In genomic region chr2:115120206-115120503, GRCm38 (mm10) we compare ENCODE assay signal across 28 mouse cellular contexts.
A peak's percentile ranks its signal among the peaks of the same experiment; 100 is the strongest.
DNase-seq lines count a peak whose midpoint lies in the region; ATAC-seq and TF ChIP-seq lines count a peak whose summit lies in the region.
"Had no signal": no experiment of that assay in that cellular context is flagged by ENCODE, and none has a peak within 500 bp of the region (broad histone marks: within the 10 kb centered on the region; RNA-seq: fewer than 3 reads in every experiment).

No protein-coding gene starts in this region.

- H3K4me1 ChIP-seq in hindbrain, embryonic 11.5 days (replicated peaks; ENCODE audit: control insufficient read depth, insufficient read depth, low read length) = no peaks in the 10 kb centered on the region; the same call in 1 of the 2 replicates
- no peaks in the 10 kb centered on the region for H3K4me1 ChIP-seq in hindbrain, postnatal 0 days (ENCODE audit: insufficient read depth, low read length)
- peaks cover 12% of the 10 kb centered on the region for H3K4me1 ChIP-seq in forebrain, embryonic 12.5 days
- no peaks in the 10 kb centered on the region for H3K4me1 ChIP-seq in forebrain, postnatal 0 days (ENCODE audit: insufficient read depth)
- H3K4me1 ChIP-seq in midbrain, embryonic 14.5 days (ENCODE audit: control insufficient read depth, insufficient read depth, low read length) = peaks cover 4% of the 10 kb centered on the region; the same call in 1 of the 2 replicates
- H3K4me1 ChIP-seq in limb, embryonic 10.5 days = no peaks in the 10 kb centered on the region
- H3K4me1 ChIP-seq: embryonic facial prominence, embryonic 13.5 days; kidney, embryonic 15.5 days; limb, embryonic 15.5 days; liver, embryonic 13.5 days; megakaryocyte, embryonic 14.5 days; neural tube, embryonic 15.5 days; stomach, embryonic 15.5 days had no signal

- peak; percentile 40; the same call in 1 of the 2 replicates for ATAC-seq in hindbrain, embryonic 11.5 days (ENCODE audit: low FRiP score)
- no peak for ATAC-seq in hindbrain, postnatal 0 days
- ATAC-seq in forebrain, embryonic 12.5 days (ENCODE audit: low FRiP score) = peak; percentile 87
- ATAC-seq in forebrain, postnatal 0 days = no peak
- peak; percentile 78 for ATAC-seq in midbrain, embryonic 14.5 days (ENCODE audit: low FRiP score, low TSS enrichment)
- ATAC-seq: Patski had no signal

- H3K36me3 ChIP-seq in hindbrain, embryonic 11.5 days (ENCODE audit: control insufficient read depth, insufficient read depth, low read length) = no peaks in the 10 kb centered on the region
- no peaks in the 10 kb centered on the region for H3K36me3 ChIP-seq in hindbrain, postnatal 0 days (ENCODE audit: insufficient read depth, low read length)
- no peaks in the 10 kb centered on the region for H3K36me3 ChIP-seq in forebrain, embryonic 12.5 days (replicated peaks)
- H3K36me3 ChIP-seq in forebrain, postnatal 0 days (ENCODE audit: insufficient read depth) = no peaks in the 10 kb centered on the region
- H3K36me3 ChIP-seq in midbrain, embryonic 14.5 days (ENCODE audit: control insufficient read depth, insufficient read depth, low read length) = no peaks in the 10 kb centered on the region
- no peaks in the 10 kb centered on the region for H3K36me3 ChIP-seq in limb, embryonic 10.5 days
- H3K36me3 ChIP-seq: embryonic facial prominence, embryonic 13.5 days; kidney, embryonic 15.5 days; limb, embryonic 15.5 days; liver, embryonic 13.5 days; neural tube, embryonic 15.5 days; stomach, embryonic 15.5 days had no signal

- no peak overlapping the region for H3K4me2 ChIP-seq in hindbrain, embryonic 11.5 days (replicated peaks; ENCODE audit: low read depth, low read length)
- no peak overlapping the region for H3K4me2 ChIP-seq in hindbrain, postnatal 0 days (ENCODE audit: low read depth, low read length)
- H3K4me2 ChIP-seq in forebrain, embryonic 12.5 days = no peak overlapping the region
- H3K4me2 ChIP-seq in forebrain, postnatal 0 days (ENCODE audit: low read depth) = no peak overlapping the region
- no peak overlapping the region for H3K4me2 ChIP-seq in midbrain, embryonic 14.5 days (ENCODE audit: low read length)
- H3K4me2 ChIP-seq: embryonic facial prominence, embryonic 13.5 days; heart, embryonic 11.5 days; kidney, embryonic 15.5 days; limb, embryonic 15.5 days; liver, embryonic 13.5 days; neural tube, embryonic 15.5 days; stomach, embryonic 15.5 days had no signal

- WGBS in hindbrain, embryonic 11.5 days = 39% methylated on average over 3 of the region's 3 CpGs
- WGBS in hindbrain, postnatal 0 days = 35% methylated on average over 3 of the region's 3 CpGs
- 25% methylated on average over 3 of the region's 3 CpGs for WGBS in forebrain, embryonic 12.5 days
- 14% methylated on average over 3 of the region's 3 CpGs for WGBS in forebrain, postnatal 0 days
- WGBS in midbrain, embryonic 14.5 days = 7% methylated on average over 3 of the region's 3 CpGs
- WGBS in limb, embryonic 10.5 days = 71% methylated on average over 3 of the region's 3 CpGs

- no peak for DNase-seq in hindbrain, embryonic 11.5 days (ENCODE audit: low spot score)
- DNase-seq in hindbrain, postnatal 0 days (ENCODE audit: low spot score) = no peak
- DNase-seq in forebrain, postnatal 0 days = peak; percentile 10
- peak; percentile 40 for DNase-seq in midbrain, embryonic 14.5 days
- no peak for DNase-seq in thymus, postnatal 36 days
- no peak for DNase-seq in urinary bladder, adult 2 months (ENCODE audit: low spot score)
- no peak for DNase-seq in limb, embryonic 10.5 days (ENCODE audit: low spot score)
- DNase-seq: cerebellum, adult 11-12 months; cerebellum, adult 9-11 months; embryo, embryonic 11 days; gastrocnemius, adult 2 months; gastrocnemius, postnatal 36 days; heart, adult 18-20 months; left cerebral cortex, postnatal 4 days; liver, embryonic 13.5 days; retina, postnatal 1 day; right cerebral cortex, postnatal 25 days had no signal

- H3K9ac ChIP-seq in hindbrain, embryonic 11.5 days (ENCODE audit: low read depth, low read length) = no peak overlapping the region
- H3K9ac ChIP-seq in hindbrain, postnatal 0 days (replicated peaks; ENCODE audit: low read length) = no peak overlapping the region
- no peak overlapping the region for H3K9ac ChIP-seq in forebrain, embryonic 12.5 days
- no peak overlapping the region for H3K9ac ChIP-seq in forebrain, postnatal 0 days
- H3K9ac ChIP-seq in midbrain, embryonic 14.5 days (replicated peaks; ENCODE audit: low read length) = no peak overlapping the region
- H3K9ac ChIP-seq: embryonic facial prominence, embryonic 13.5 days; kidney, embryonic 15.5 days; limb, embryonic 15.5 days; liver, embryonic 13.5 days; neural tube, embryonic 15.5 days; stomach, embryonic 15.5 days had no signal

- no peak overlapping the region for H3K27ac ChIP-seq in hindbrain, embryonic 11.5 days (ENCODE audit: low read depth, low read length)
- H3K27ac ChIP-seq in hindbrain, postnatal 0 days = no peak overlapping the region
- peak overlapping the region; percentile 77 for H3K27ac ChIP-seq in forebrain, embryonic 12.5 days
- no peak overlapping the region for H3K27ac ChIP-seq in forebrain, postnatal 0 days (ENCODE audit: low read depth, low read length)
- 0 out of 2 replicates have a peak overlapping the region, but pooled peaks have one; percentile 20 for H3K27ac ChIP-seq in midbrain, embryonic 14.5 days (replicated peaks; ENCODE audit: low read depth, low read length)
- H3K27ac ChIP-seq in limb, embryonic 10.5 days = no peak overlapping the region
- H3K27ac ChIP-seq: embryonic facial prominence, embryonic 13.5 days; gastrocnemius, adult 2 months; kidney, embryonic 15.5 days; layer of hippocampus, adult 2 months; left cerebral cortex, adult 2 months; limb, embryonic 15.5 days; liver, embryonic 13.5 days; neural tube, embryonic 15.5 days; stomach, embryonic 15.5 days had no signal

- H3K27me3 ChIP-seq in hindbrain, embryonic 11.5 days (ENCODE audit: control insufficient read depth, insufficient read depth, low read length) = no peaks in the 10 kb centered on the region
- no peaks in the 10 kb centered on the region for H3K27me3 ChIP-seq in hindbrain, postnatal 0 days (ENCODE audit: insufficient read depth, low read length)
- no peaks in the 10 kb centered on the region for H3K27me3 ChIP-seq in forebrain, embryonic 12.5 days
- no peaks in the 10 kb centered on the region for H3K27me3 ChIP-seq in forebrain, postnatal 0 days (ENCODE audit: insufficient read depth, low read length)
- no peaks in the 10 kb centered on the region for H3K27me3 ChIP-seq in midbrain, embryonic 14.5 days (ENCODE audit: control insufficient read depth, insufficient read depth, low read length)
- peaks cover 53% of the 10 kb centered on the region; the same call in 1 of the 2 replicates for H3K27me3 ChIP-seq in limb, embryonic 10.5 days (ENCODE audit: low read depth, poor library complexity, severe bottlenecking)
- H3K27me3 ChIP-seq: embryonic facial prominence, embryonic 13.5 days; kidney, embryonic 15.5 days; limb, embryonic 15.5 days; liver, embryonic 13.5 days; megakaryocyte, embryonic 14.5 days; neural tube, embryonic 15.5 days; Patski; stomach, embryonic 15.5 days had no signal

- H3K4me3 ChIP-seq in hindbrain, embryonic 11.5 days (ENCODE audit: low read depth, low read length) = no peak overlapping the region
- H3K4me3 ChIP-seq in hindbrain, postnatal 0 days (ENCODE audit: low read length) = no peak overlapping the region
- H3K4me3 ChIP-seq in forebrain, embryonic 12.5 days (replicated peaks) = no peak overlapping the region
- no peak overlapping the region for H3K4me3 ChIP-seq in forebrain, postnatal 0 days (ENCODE audit: low read depth, low read length)
- H3K4me3 ChIP-seq in midbrain, embryonic 14.5 days (replicated peaks; ENCODE audit: low read depth, low read length) = no peak overlapping the region
- no peak overlapping the region for H3K4me3 ChIP-seq in limb, embryonic 10.5 days
- H3K4me3 ChIP-seq: embryonic facial prominence, embryonic 13.5 days; gastrocnemius, adult 2 months; kidney, embryonic 15.5 days; layer of hippocampus, adult 2 months; left cerebral cortex, adult 2 months; limb, embryonic 15.5 days; liver, embryonic 13.5 days; megakaryocyte, embryonic 14.5 days; neural tube, embryonic 15.5 days; stomach, embryonic 15.5 days had no signal

- no peak for TF ChIP-seq CTCF in hindbrain, postnatal 0 days (IDR thresholded peaks at IDR 0.05; ENCODE audit: low read depth)
- no peak for TF ChIP-seq CTCF in forebrain, postnatal 0 days (IDR thresholded peaks at IDR 0.05; ENCODE audit: low read depth)

- no peaks in the 10 kb centered on the region for H3K9me3 ChIP-seq in hindbrain, embryonic 11.5 days (ENCODE audit: control insufficient read depth, low read length)
- no peaks in the 10 kb centered on the region for H3K9me3 ChIP-seq in hindbrain, postnatal 0 days (ENCODE audit: low read length)
- H3K9me3 ChIP-seq in forebrain, embryonic 12.5 days = no peaks in the 10 kb centered on the region
- no peaks in the 10 kb centered on the region for H3K9me3 ChIP-seq in forebrain, postnatal 0 days (ENCODE audit: low read length)
- no peaks in the 10 kb centered on the region for H3K9me3 ChIP-seq in midbrain, embryonic 14.5 days (ENCODE audit: control insufficient read depth, low read length)
- no peaks in the 10 kb centered on the region for H3K9me3 ChIP-seq in limb, embryonic 10.5 days (replicated peaks)
- H3K9me3 ChIP-seq: embryonic facial prominence, embryonic 13.5 days; kidney, embryonic 15.5 days; limb, embryonic 15.5 days; liver, embryonic 13.5 days; megakaryocyte, embryonic 14.5 days; neural tube, embryonic 15.5 days; stomach, embryonic 15.5 days had no signal

Comparison
In these comparisons a context has a peak if more than half of its experiments do, and no peak if none do; other contexts are left out.
1. ATAC-seq: peak in hindbrain, embryonic 11.5 days (single experiment), forebrain, embryonic 12.5 days (single experiment) and midbrain, embryonic 14.5 days (single experiment); none in hindbrain, postnatal 0 days (single experiment) and forebrain, postnatal 0 days (single experiment).
2. H3K27ac ChIP-seq: peak in forebrain, embryonic 12.5 days (single experiment) and midbrain, embryonic 14.5 days (single experiment); none in hindbrain, embryonic 11.5 days (single experiment), hindbrain, postnatal 0 days (single experiment), forebrain, postnatal 0 days (single experiment) and limb, embryonic 10.5 days (single experiment).
3. DNase-seq: peak in forebrain, postnatal 0 days (single experiment) and midbrain, embryonic 14.5 days (single experiment); none in hindbrain, embryonic 11.5 days (single experiment), hindbrain, postnatal 0 days (single experiment), thymus, postnatal 36 days (0 of 2), urinary bladder, adult 2 months (single experiment) and limb, embryonic 10.5 days (single experiment).